Comparison of ENCODE assay signal across 14 mouse cellular contexts in genomic region chr8:45762982-45763689, GRCm38 (mm10).
DNase-seq lines count a peak whose midpoint lies in the region; ATAC-seq and TF ChIP-seq lines count a peak whose summit lies in the region.
"Had no signal": no experiment of that assay in that cellular context is flagged by ENCODE, and none has a peak within 500 bp of the region (broad histone marks: within the 10 kb centered on the region; RNA-seq: fewer than 3 reads in every experiment).

No protein-coding gene starts in this region.

- peaks cover 28% of the 10 kb centered on the region for H3K36me3 ChIP-seq in heart, embryonic 15.5 days
- no peaks in the 10 kb centered on the region for H3K36me3 ChIP-seq in limb, embryonic 12.5 days
- H3K36me3 ChIP-seq in limb, embryonic 10.5 days = no peaks in the 10 kb centered on the region; the same call in 1 of the 2 replicates
- H3K36me3 ChIP-seq in intestine, postnatal 0 days (ENCODE audit: control insufficient read depth, insufficient read depth) = no peaks in the 10 kb centered on the region
- H3K36me3 ChIP-seq in neural tube, embryonic 14.5 days (ENCODE audit: control insufficient read depth, insufficient read depth, low read length) = no peaks in the 10 kb centered on the region

- no peaks in the 10 kb centered on the region for H3K27me3 ChIP-seq in heart, embryonic 15.5 days
- H3K27me3 ChIP-seq in limb, embryonic 12.5 days = no peaks in the 10 kb centered on the region
- 0 out of 2 replicates have a peak, but pooled peaks cover 3% of the 10 kb centered on the region for H3K27me3 ChIP-seq in limb, embryonic 10.5 days (ENCODE audit: low read depth, poor library complexity, severe bottlenecking)
- H3K27me3 ChIP-seq in intestine, postnatal 0 days (replicated peaks; ENCODE audit: control insufficient read depth, insufficient read depth, low read length) = no peaks in the 10 kb centered on the region
- no peaks in the 10 kb centered on the region for H3K27me3 ChIP-seq in neural tube, embryonic 14.5 days (ENCODE audit: control insufficient read depth, insufficient read depth, low read length)

- DNase-seq in heart, postnatal 14 days = no peak
- DNase-seq in limb, embryonic 10.5 days (ENCODE audit: low spot score) = no peak
- DNase-seq in kidney, postnatal 36 days = no peak
- DNase-seq: cerebellum, adult 11 months; right cerebral cortex, postnatal 14 days; thymus, adult 2 months had no signal

- H3K4me2 ChIP-seq in heart, embryonic 15.5 days = 0 out of 2 replicates have a peak overlapping the region, but pooled peaks have one; percentile 11
- no peak overlapping the region for H3K4me2 ChIP-seq in limb, embryonic 12.5 days
- H3K4me2 ChIP-seq in intestine, postnatal 0 days (replicated peaks; ENCODE audit: low read depth) = no peak overlapping the region
- H3K4me2 ChIP-seq in neural tube, embryonic 14.5 days (ENCODE audit: low read depth, low read length) = no peak overlapping the region
- H3K4me2 ChIP-seq: lung, embryonic 14.5 days had no signal

- TF ChIP-seq CTCF in intestine, postnatal 0 days (IDR thresholded peaks at IDR 0.05; ENCODE audit: low read depth) = no peak

- peak overlapping the region; percentile 56 for H3K27ac ChIP-seq in heart, embryonic 15.5 days
- no peak overlapping the region for H3K27ac ChIP-seq in limb, embryonic 12.5 days
- no peak overlapping the region for H3K27ac ChIP-seq in limb, embryonic 10.5 days
- 0 out of 2 replicates have a peak overlapping the region, but pooled peaks have one; percentile 28 for H3K27ac ChIP-seq in intestine, postnatal 0 days (ENCODE audit: low read depth, low read length)
- no peak overlapping the region for H3K27ac ChIP-seq in neural tube, embryonic 14.5 days (ENCODE audit: low read depth, low read length)
- H3K27ac ChIP-seq: heart, embryonic 10.5 days; macrophage had no signal

- H3K4me3 ChIP-seq in heart, embryonic 15.5 days = no peak overlapping the region
- no peak overlapping the region for H3K4me3 ChIP-seq in limb, embryonic 12.5 days (replicated peaks)
- no peak overlapping the region for H3K4me3 ChIP-seq in limb, embryonic 10.5 days
- no peak overlapping the region for H3K4me3 ChIP-seq in intestine, postnatal 0 days (ENCODE audit: low read depth, low read length)
- H3K4me3 ChIP-seq in neural tube, embryonic 14.5 days (ENCODE audit: low read depth, low read length) = no peak overlapping the region
- H3K4me3 ChIP-seq: heart, embryonic 10.5 days had no signal

- 67% methylated on average over 15 of the region's 15 CpGs for WGBS in heart, embryonic 15.5 days
- 71% methylated on average over 15 of the region's 15 CpGs for WGBS in limb, embryonic 12.5 days
- 75% methylated on average over 15 of the region's 15 CpGs for WGBS in limb, embryonic 10.5 days
- 80% methylated on average over 15 of the region's 15 CpGs for WGBS in intestine, postnatal 0 days
- 63% methylated on average over 15 of the region's 15 CpGs for WGBS in neural tube, embryonic 14.5 days

- no peaks in the 10 kb centered on the region for H3K9me3 ChIP-seq in heart, embryonic 15.5 days (replicated peaks)
- no peaks in the 10 kb centered on the region for H3K9me3 ChIP-seq in limb, embryonic 12.5 days
- no peaks in the 10 kb centered on the region for H3K9me3 ChIP-seq in limb, embryonic 10.5 days (replicated peaks)
- H3K9me3 ChIP-seq in intestine, postnatal 0 days (ENCODE audit: control insufficient read depth) = no peaks in the 10 kb centered on the region
- no peaks in the 10 kb centered on the region for H3K9me3 ChIP-seq in neural tube, embryonic 14.5 days (ENCODE audit: control insufficient read depth, low read length)
- H3K9me3 ChIP-seq: heart, embryonic 10.5 days had no signal

- no peak overlapping the region; the same call in 1 of the 2 replicates for H3K9ac ChIP-seq in heart, embryonic 15.5 days
- no peak overlapping the region for H3K9ac ChIP-seq in limb, embryonic 12.5 days (replicated peaks)
- no peak overlapping the region for H3K9ac ChIP-seq in intestine, postnatal 0 days (ENCODE audit: low read depth, low read length)
- H3K9ac ChIP-seq in neural tube, embryonic 14.5 days (replicated peaks; ENCODE audit: low read depth, low read length) = no peak overlapping the region
- H3K9ac ChIP-seq: lung, embryonic 14.5 days had no signal

- intact Hi-C loops in heart, postnatal 14 days (cut with DNase I) = no loop called here

- peaks cover 24% of the 10 kb centered on the region for H3K4me1 ChIP-seq in heart, embryonic 15.5 days (replicated peaks)
- peaks cover 19% of the 10 kb centered on the region for H3K4me1 ChIP-seq in limb, embryonic 12.5 days (replicated peaks)
- H3K4me1 ChIP-seq in limb, embryonic 10.5 days = no peaks in the 10 kb centered on the region
- H3K4me1 ChIP-seq in intestine, postnatal 0 days (replicated peaks; ENCODE audit: control insufficient read depth, insufficient read depth, low read length) = no peaks in the 10 kb centered on the region
- peaks cover 9% of the 10 kb centered on the region; the same call in 1 of the 2 replicates for H3K4me1 ChIP-seq in neural tube, embryonic 14.5 days (ENCODE audit: control insufficient read depth, insufficient read depth, low read length)

- ATAC-seq in heart, embryonic 15.5 days (replicated peaks; ENCODE audit: insufficient number of reproducible peaks, insufficient read depth, low FRiP score, low read depth) = no peak
- ATAC-seq in limb, embryonic 12.5 days (ENCODE audit: insufficient number of reproducible peaks, insufficient read depth, low FRiP score, low TSS enrichment, low read depth) = 0 out of 2 replicates have a peak, but pooled peaks have one; percentile 13
- no peak for ATAC-seq in intestine, postnatal 0 days
- ATAC-seq in neural tube, embryonic 14.5 days (ENCODE audit: low read depth) = peak; percentile 2; the same call in 1 of the 2 replicates
- ATAC-seq: inflammation-experienced regulatory T-cells, adult 6 months had no signal

Comparison
In these comparisons a context has a peak if more than half of its experiments do, and no peak if none do; other contexts are left out.
1. ATAC-seq: peak in limb, embryonic 12.5 days (single experiment) and neural tube, embryonic 14.5 days (single experiment); none in heart, embryonic 15.5 days (single experiment) and intestine, postnatal 0 days (single experiment).
2. H3K27ac ChIP-seq: peak in heart, embryonic 15.5 days (single experiment) and intestine, postnatal 0 days (single experiment); none in limb, embryonic 12.5 days (single experiment), limb, embryonic 10.5 days (single experiment) and neural tube, embryonic 14.5 days (single experiment).